Mouse (Mus musculus) spleen, adult 2 months (tissue): ENCODE results near the gene Cd2.

ENCODE experiments used
- CTCF ChIP-seq: fragments of 200-500 bp; IDR thresholded peaks from 2 replicates; pipeline ENCODE4 v1.5.1; 2011; ENCODE audit warnings: mild to moderate bottlenecking, inconsistent platforms; ENCODE audit not compliant: insufficient read depth, insufficient read length, insufficient replicate concordance; ENCODE audit errors: extremely low read depth
- POLR2A ChIP-seq: fragments of 200-500 bp; IDR thresholded peaks from 2 replicates; pipeline ENCODE4 v1.6.1; 2011; ENCODE audit warnings: low read depth, low read length, inconsistent platforms

DNA sequence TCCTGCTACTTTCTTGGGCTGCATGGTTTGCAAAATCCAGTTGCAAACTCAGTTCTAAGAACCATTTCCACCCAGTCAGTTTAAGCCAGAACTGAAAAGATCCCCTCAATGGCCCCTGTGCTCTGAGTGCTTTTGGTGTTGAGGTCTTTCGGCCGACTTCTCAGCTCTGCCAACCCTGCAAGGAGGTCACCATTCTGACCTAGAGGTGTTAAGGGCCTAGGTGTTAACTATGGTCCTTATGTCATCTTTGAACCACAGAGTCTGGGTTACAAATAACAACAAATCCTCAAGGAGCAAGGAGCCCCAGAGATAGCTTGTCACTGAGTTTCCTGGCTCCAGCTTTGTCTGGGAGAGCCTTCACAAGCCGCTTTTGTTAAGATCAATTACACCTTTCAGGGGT lies 45.9 kb downstream of the Cd2 start:
- no peak for TF ChIP-seq POLR2A
- no peak for TF ChIP-seq CTCF
